Mouse (Mus musculus) splenic B cell, adult 2 months (primary cell): ENCODE measurements around the gene Dbt.

Experiments
- DNase-seq: peaks from one replicate; pipeline ENCODE4 v3.0.0-alpha.2; 2011; ENCODE audit warnings: low read depth, low spot score
- H3K27me3 ChIP-seq: 2 replicates; pipeline ENCODE4 v1.6.1; 2012; ENCODE audit warnings: mild to moderate bottlenecking, low read length, moderate library complexity, mixed read lengths; ENCODE audit not compliant: control insufficient read depth, poor library complexity, insufficient read depth, severe bottlenecking
- H3K36me3 ChIP-seq: 2 replicates; pipeline ENCODE4 v1.6.1; 2012; ENCODE audit warnings: mild to moderate bottlenecking, low read length, moderate library complexity, mixed read lengths; ENCODE audit not compliant: control insufficient read depth, poor library complexity, insufficient read depth, severe bottlenecking

The Dbt gene

GRCm38 (mm10) chr3:116577286-116577685, 64.4 kb downstream of the Dbt start:
- H3K27me3 ChIP-seq: no peaks in the 10 kb centered on the region
- no peak for DNase-seq
- H3K36me3 ChIP-seq: peaks cover 3% of the 10 kb centered on the region; the same call in 1 of the 2 replicates

- H3K36me3 ChIP-seq: peaks cover 11% of the 10 kb centered on the region; the same call in 1 of the 2 replicates
- H3K27me3 ChIP-seq: no peaks in the 10 kb centered on the region
- no peak for DNase-seq
Observed at GRCm38 (mm10) chr3:116582201-116582600, 69.3 kb downstream of the Dbt start.

GRCm38 (mm10) chr3:116594076-116594727, 81.3 kb downstream of the Dbt start:
- peaks cover 8% of the 10 kb centered on the region for H3K36me3 ChIP-seq
- no peak for DNase-seq
- H3K27me3 ChIP-seq: no peaks in the 10 kb centered on the region

- Histone ChIP-seq H3K36me3 (peaks cover 5% of the 10 kb centered on the region), H3K27me3 (no peaks in the 10 kb centered on the region)
- peak; percentile 98 for DNase-seq
Observed at GRCm38 (mm10) chr3:116594728-116595602, 82.1 kb downstream of the Dbt start, which contains the start of gene Sass6. Sass6 (plus strand) TSS chr3:116594982.

GRCm38 (mm10) chr3:116595603-116595991, 82.7 kb downstream of the Dbt start:
- H3K27me3 ChIP-seq: no peaks in the 10 kb centered on the region
- no peak for DNase-seq

More at GRCm38 (mm10) chr3:116595603-116595991, 82.7 kb downstream of the Dbt start:
- peaks cover 5% of the 10 kb centered on the region for H3K36me3 ChIP-seq
